Mouse (Mus musculus) heart, adult 8-10 months (tissue): ENCODE results near the gene Lamc3. TPM values are rescaled to one million over a fixed set of nuclear protein-coding genes. Genes with fewer than 3 reads are reported as not detected.

Experiments
- DNase-seq: peaks from one replicate; pipeline ENCODE4 v3.0.0; 2022; ENCODE audit warnings: low spot score
- total RNA-seq, 4 experiments: library from RNA; stranded (reverse); gene quantifications; 2 replicates each; pipeline ENCODE4 v1.2.4; 2022

Gene Lamc3
- total RNA-seq, 4 experiments from 2014 or later, result 0.41 to 0.75 (median 0.55) TPM

DNA sequence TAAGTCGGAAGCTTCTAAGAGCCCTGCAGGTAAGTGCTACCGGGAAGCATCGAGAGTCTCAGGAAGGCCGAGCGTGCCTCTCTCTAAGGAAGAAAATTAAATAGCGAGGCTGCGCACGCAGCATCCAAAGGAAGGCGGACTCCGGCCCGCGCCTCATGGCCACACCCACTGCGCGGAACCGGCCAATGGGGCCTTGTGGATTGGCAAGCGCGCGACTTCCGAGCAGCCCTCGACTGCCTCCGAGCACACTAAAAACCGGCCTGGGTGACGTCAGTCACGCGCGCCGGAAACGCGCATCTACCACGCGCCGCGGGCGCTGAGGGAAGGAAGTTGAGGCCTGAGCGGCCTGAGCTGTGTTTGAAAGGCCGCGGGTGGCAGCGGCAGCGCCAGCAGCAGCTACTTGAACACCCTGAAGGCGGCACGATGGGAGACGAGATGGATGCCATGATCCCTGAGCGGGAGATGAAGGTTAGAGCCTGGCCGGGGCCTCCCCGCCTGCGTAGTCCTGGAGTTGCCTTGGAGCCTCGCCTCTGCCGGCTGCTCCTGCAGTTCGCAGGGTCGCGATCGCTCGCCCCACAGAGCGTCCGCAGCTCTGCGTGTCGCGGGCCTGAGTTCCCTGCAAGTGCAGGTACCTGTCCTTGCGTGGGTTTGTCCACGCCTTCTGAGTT, 87.2 kb downstream of the Lamc3 start, which contains the start of gene Nup214:
Nup214 (plus strand) TSS at position 296 of the 668 bp plus-strand sequence.
- peak; percentile 98 for DNase-seq

- no peak for DNase-seq
Observed at GRCm38 (mm10) chr2:31974809-31975371, 87.8 kb downstream of the Lamc3 start.

DNA sequence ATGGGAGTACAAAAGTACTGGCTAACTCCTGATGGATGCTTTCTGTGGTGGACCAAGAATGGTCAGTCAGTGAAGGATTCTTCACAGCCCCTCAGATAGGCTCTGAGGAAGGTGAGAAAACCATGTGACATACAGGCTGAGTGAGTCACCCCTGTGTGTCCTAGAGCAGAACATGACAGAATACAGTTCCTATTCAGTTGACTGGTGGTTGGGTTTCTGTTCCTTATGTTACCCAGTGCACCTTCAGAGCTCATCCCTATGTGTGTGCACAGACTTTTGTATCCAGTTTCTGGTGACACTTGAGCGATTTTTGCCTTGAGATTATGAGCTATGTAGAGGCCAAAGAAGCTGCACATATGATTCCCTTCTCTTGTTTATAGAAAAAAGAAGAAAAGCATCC, 100.7 kb downstream of the Lamc3 start:
- DNase-seq, result no peak

- no peak for DNase-seq
Observed at GRCm38 (mm10) chr2:31990961-31991360, 103.9 kb downstream of the Lamc3 start.

DNA sequence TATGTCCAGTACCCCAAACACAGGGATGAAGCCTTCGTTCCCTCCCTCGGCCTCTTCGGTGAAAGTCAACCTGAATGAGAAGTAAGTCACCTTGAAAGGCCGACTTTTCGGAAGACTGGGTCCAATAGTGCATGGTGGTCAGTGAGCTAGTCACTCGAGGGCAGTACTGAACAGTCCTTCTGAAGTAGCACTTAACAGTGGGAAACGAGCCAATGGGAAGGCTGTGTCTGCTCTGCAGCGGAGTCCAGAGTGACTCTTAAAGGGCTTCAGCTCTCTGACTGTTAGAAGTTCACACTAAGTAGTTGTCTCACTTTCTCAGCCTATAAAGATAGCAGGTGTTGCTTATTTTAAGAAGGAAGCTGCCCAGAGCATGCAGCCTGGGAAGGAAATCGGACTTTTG, 107.8 kb downstream of the Lamc3 start:
- DNase-seq, result no peak

GRCm38 (mm10) chr2:31996060-31996459, 109.0 kb downstream of the Lamc3 start:
- DNase-seq, result no peak

Other genes starting within 250 kb of the Lamc3 start
- not detected for gene Prdm12, start 247.3 kb upstream of the Lamc3 start, total RNA-seq
- gene Exosc2, start 216.6 kb upstream of the Lamc3 start, total RNA-seq, result 1 to 10 TPM; 7.0 to 9.1 (median 8.1) TPM
- 10 to 100 TPM; 30.2 to 37.3 (median 30.9) TPM for gene Abl1, start 198.9 kb upstream of the Lamc3 start, total RNA-seq
- not detected for gene Qrfp, start 76.7 kb upstream of the Lamc3 start, total RNA-seq
- not detected for gene Fibcd1, start 41.3 kb upstream of the Lamc3 start, total RNA-seq
- 1 to 10 TPM; 2.2 to 4.2 (median 2.9) TPM for gene Aif1l, start 62.8 kb downstream of the Lamc3 start, total RNA-seq
- gene Nup214, start 87.1 kb downstream of the Lamc3 start, total RNA-seq, result 10 to 100 TPM; 27.1 to 36.7 (median 34.4) TPM
- gene Fam78a, start 197.6 kb downstream of the Lamc3 start, total RNA-seq, result 10 to 100 TPM; 12.7 to 26.1 (median 16.3) TPM
- 10 to 100 TPM; 34.7 to 48.9 (median 42.6) TPM for gene Plpp7, start 208.2 kb downstream of the Lamc3 start, total RNA-seq